Mouse (Mus musculus): Measurements from ENCODE around the gene Nufip1.

DNA sequence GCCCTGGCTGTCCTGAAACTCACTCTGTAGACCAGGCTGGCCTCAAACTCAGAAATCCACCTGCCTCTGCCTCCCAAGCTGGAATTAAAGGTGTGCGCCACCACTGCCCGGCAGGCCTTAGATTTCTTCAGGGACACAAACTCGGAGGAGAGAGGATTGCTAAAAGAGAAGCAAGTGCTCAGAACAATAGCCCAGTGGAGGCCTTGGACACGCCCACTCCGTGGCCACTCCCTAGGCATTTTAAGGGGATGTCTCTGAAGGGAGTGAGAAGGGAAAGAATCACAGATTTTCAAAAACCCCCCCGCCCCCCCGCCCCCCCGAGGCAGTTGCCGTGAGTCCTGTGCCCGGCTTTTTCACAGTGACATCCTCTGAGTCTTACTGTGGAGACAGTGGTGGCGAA is 53.5 kb downstream of the Nufip1 start:
- no peak for TF ChIP-seq GATA1 (IDR thresholded peaks at IDR 0.05; ENCODE audit: low read depth, low read length)
- TF ChIP-seq CTCF (IDR thresholded peaks at IDR 0.05 in 2 of 3, conservative IDR thresholded peaks at IDR 0.05 in 1 of 3; ENCODE audit: control insufficient read depth in 1 of 3, insufficient read depth in 1 of 3, low read depth in 2 of 3, low read length in 3 of 3, poor library complexity in 1 of 3, severe bottlenecking in 1 of 3) = no peak

Measured in MEL (cell line).